Mouse (Mus musculus): Measurements from ENCODE around the gene St6gal1.

GRCm38 (mm10) chr16:23215241-23215900 is 9.2 kb upstream of the St6gal1 start:
- TF ChIP-seq TAL1 (IDR thresholded peaks at IDR 0.05; ENCODE audit: low read length) (no peak), GATA1 (IDR thresholded peaks at IDR 0.05; ENCODE audit: low read length) (no peak)

Data from erythroblast, embryonic 14.5 days (primary cell).